In the genomic region with DNA sequence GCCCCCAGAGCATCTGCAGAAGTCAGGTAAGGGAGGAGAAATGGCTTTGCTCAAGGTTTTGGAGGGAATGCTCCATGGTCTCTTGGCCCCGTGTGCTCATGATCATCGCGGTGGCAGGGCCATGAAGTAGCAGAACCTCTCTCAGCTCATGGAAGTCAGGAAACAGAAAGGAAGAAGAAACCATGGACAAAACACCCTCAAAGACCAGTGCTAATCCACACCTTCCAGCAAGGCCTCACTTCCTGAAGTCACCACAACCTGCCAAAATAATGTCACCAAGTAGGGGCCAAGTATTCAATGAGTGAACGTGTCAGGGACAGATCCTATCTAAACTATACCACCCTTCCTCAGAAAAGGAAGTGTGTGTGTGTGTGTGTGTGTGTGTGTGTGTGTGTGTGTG, we compare ENCODE assay signal across 31 mouse cellular contexts. TPM values are rescaled to one million over a fixed set of nuclear protein-coding genes. Genes with fewer than 3 reads are reported as not detected.
DNase-seq lines count a peak whose midpoint lies in the region; ATAC-seq and TF ChIP-seq lines count a peak whose summit lies in the region.
"Had no signal": no experiment of that assay in that cellular context is flagged by ENCODE, and none has a peak within 500 bp of the region (broad histone marks: within the 10 kb centered on the region; RNA-seq: fewer than 3 reads in every experiment).

No protein-coding gene starts in this region.

- no peak for TF ChIP-seq POLR2A in MEL (IDR thresholded peaks at IDR 0.05; ENCODE audit: control insufficient read depth in 1 of 2, insufficient read depth in 1 of 2, low read depth in 1 of 2, low read length in 2 of 2, poor library complexity in 1 of 2)

- no peak for TF ChIP-seq CTCF in MEL (IDR thresholded peaks at IDR 0.05 in 2 of 3, conservative IDR thresholded peaks at IDR 0.05 in 1 of 3; ENCODE audit: control insufficient read depth in 1 of 3, insufficient read depth in 1 of 3, low read depth in 2 of 3, low read length in 3 of 3, poor library complexity in 1 of 3, severe bottlenecking in 1 of 3)

- no peak for TF ChIP-seq RAD21 in MEL (IDR thresholded peaks at IDR 0.05; ENCODE audit: low read depth, low read length)

- no peaks in the 10 kb centered on the region for H3K36me3 ChIP-seq in liver, embryonic 15.5 days (replicated peaks)
- H3K36me3 ChIP-seq in liver, embryonic 11.5 days (ENCODE audit: control insufficient read depth, insufficient read depth, low read length): no peaks in the 10 kb centered on the region
- no peaks in the 10 kb centered on the region for H3K36me3 ChIP-seq in MEL (ENCODE audit: control insufficient read depth in 1 of 2, insufficient read depth in 2 of 2, low read length in 2 of 2)
- no peaks in the 10 kb centered on the region for H3K36me3 ChIP-seq in liver, embryonic 16.5 days (ENCODE audit: control insufficient read depth, insufficient read depth)
- H3K36me3 ChIP-seq: embryonic facial prominence, embryonic 12.5 days; embryonic facial prominence, embryonic 15.5 days; forebrain, embryonic 12.5 days; forebrain, embryonic 15.5 days; heart, embryonic 10.5 days; heart, embryonic 13.5 days had no signal

- no peak for ATAC-seq in liver, embryonic 15.5 days (ENCODE audit: insufficient read depth)
- ATAC-seq in liver, embryonic 11.5 days (replicated peaks; ENCODE audit: low FRiP score): no peak
- ATAC-seq in liver, embryonic 16.5 days (ENCODE audit: low read depth): no peak
- ATAC-seq in erythroblast, adult 5-6 weeks (replicated peaks; ENCODE audit: low FRiP score, poor library complexity, severe bottlenecking): no peak
- ATAC-seq: activated CD4-positive, CD25-positive, alpha-beta regulatory T cell, adult 4 months; forebrain, embryonic 15.5 days; hindbrain, postnatal 0 days; Patski had no signal

- H3K9me3 ChIP-seq in liver, embryonic 15.5 days (replicated peaks): no peaks in the 10 kb centered on the region
- H3K9me3 ChIP-seq in liver, embryonic 11.5 days (ENCODE audit: control insufficient read depth, low read length): no peaks in the 10 kb centered on the region
- H3K9me3 ChIP-seq in MEL (replicated peaks; ENCODE audit: insufficient read depth, low read length): no peaks in the 10 kb centered on the region
- H3K9me3 ChIP-seq in liver, embryonic 16.5 days (replicated peaks; ENCODE audit: control insufficient read depth, low read length): no peaks in the 10 kb centered on the region
- H3K9me3 ChIP-seq: embryonic facial prominence, embryonic 12.5 days; embryonic facial prominence, embryonic 15.5 days; forebrain, embryonic 12.5 days; forebrain, embryonic 15.5 days; heart, embryonic 10.5 days; heart, embryonic 13.5 days had no signal

- 29% methylated on average over 4 of the region's 4 CpGs for WGBS in liver, embryonic 15.5 days (ENCODE audit: insufficient replicate concordance)
- 59% methylated on average over 4 of the region's 4 CpGs for WGBS in liver, embryonic 11.5 days
- 44% methylated on average over 4 of the region's 4 CpGs for WGBS in liver, embryonic 16.5 days (ENCODE audit: insufficient replicate concordance)

- H3K27me3 ChIP-seq in liver, embryonic 15.5 days: peaks cover 28% of the 10 kb centered on the region
- no peaks in the 10 kb centered on the region for H3K27me3 ChIP-seq in liver, embryonic 11.5 days (replicated peaks; ENCODE audit: control insufficient read depth, insufficient read depth, low read length)
- peaks cover 0 to 5% of the 10 kb centered on the region in 2 experiments for H3K27me3 ChIP-seq in MEL (ENCODE audit: control insufficient read depth in 1 of 2, insufficient read depth in 2 of 2, low read length in 2 of 2)
- no peaks in the 10 kb centered on the region for H3K27me3 ChIP-seq in liver, embryonic 16.5 days (ENCODE audit: control insufficient read depth, insufficient read depth, low read depth, low read length)
- H3K27me3 ChIP-seq: embryonic facial prominence, embryonic 15.5 days; forebrain, embryonic 15.5 days; Patski had no signal

- peaks cover 54% of the 10 kb centered on the region for H3K4me1 ChIP-seq in liver, embryonic 15.5 days (replicated peaks)
- peaks cover 10% of the 10 kb centered on the region for H3K4me1 ChIP-seq in liver, embryonic 11.5 days (replicated peaks; ENCODE audit: control insufficient read depth, insufficient read depth, low read length)
- no peaks in the 10 kb centered on the region for H3K4me1 ChIP-seq in MEL (ENCODE audit: control insufficient read depth in 1 of 2, insufficient read depth in 2 of 2, low read length in 2 of 2)
- H3K4me1 ChIP-seq in liver, embryonic 16.5 days (ENCODE audit: control insufficient read depth, low read depth, low read length): peaks cover 28% of the 10 kb centered on the region
- H3K4me1 ChIP-seq: embryonic facial prominence, embryonic 12.5 days; embryonic facial prominence, embryonic 15.5 days; forebrain, embryonic 12.5 days; forebrain, embryonic 15.5 days; heart, embryonic 10.5 days; heart, embryonic 13.5 days had no signal

- H3K4me3 ChIP-seq in liver, embryonic 15.5 days (replicated peaks): no peak overlapping the region
- no peak overlapping the region for H3K4me3 ChIP-seq in liver, embryonic 11.5 days (ENCODE audit: low read depth, low read length)
- no peak overlapping the region for H3K4me3 ChIP-seq in MEL (ENCODE audit: control insufficient read depth in 1 of 2, insufficient read depth in 1 of 2, low read depth in 2 of 2, low read length in 2 of 2)
- H3K4me3 ChIP-seq in liver, embryonic 16.5 days (ENCODE audit: low read depth, low read length): no peak overlapping the region
- H3K4me3 ChIP-seq: embryonic facial prominence, embryonic 12.5 days; embryonic facial prominence, embryonic 15.5 days; erythroblast, embryonic 14.5 days; forebrain, embryonic 12.5 days; forebrain, embryonic 15.5 days; heart, adult 2 months; heart, embryonic 10.5 days; heart, embryonic 13.5 days had no signal

- no peaks in the 10 kb centered on the region for H3K79me2 ChIP-seq in MEL (ENCODE audit: control insufficient read depth, insufficient read depth, low read length, poor library complexity)

- H3K9ac ChIP-seq in liver, embryonic 15.5 days: no peak overlapping the region
- no peak overlapping the region for H3K9ac ChIP-seq in liver, embryonic 11.5 days (ENCODE audit: low read depth, low read length)
- H3K9ac ChIP-seq in MEL (ENCODE audit: control insufficient read depth, low read depth, low read length, poor library complexity, severe bottlenecking): no peak overlapping the region
- no peak overlapping the region for H3K9ac ChIP-seq in liver, embryonic 16.5 days (ENCODE audit: low read depth, low read length)
- H3K9ac ChIP-seq: embryonic facial prominence, embryonic 12.5 days; embryonic facial prominence, embryonic 15.5 days; forebrain, embryonic 12.5 days; forebrain, embryonic 15.5 days; heart, embryonic 13.5 days; hindbrain, embryonic 14.5 days had no signal

- H3K4me2 ChIP-seq in liver, embryonic 15.5 days: no peak overlapping the region
- H3K4me2 ChIP-seq in liver, embryonic 11.5 days: no peak overlapping the region
- no peak overlapping the region for H3K4me2 ChIP-seq in liver, embryonic 16.5 days (ENCODE audit: low read depth, low read length)
- H3K4me2 ChIP-seq: embryonic facial prominence, embryonic 12.5 days; embryonic facial prominence, embryonic 15.5 days; forebrain, embryonic 12.5 days; forebrain, embryonic 15.5 days; heart, embryonic 13.5 days; hindbrain, embryonic 14.5 days had no signal

- no peak for TF ChIP-seq EP300 in MEL (IDR thresholded peaks at IDR 0.05; ENCODE audit: low read depth in 1 of 2, low read length in 2 of 2)

- no peak for DNase-seq in liver, embryonic 11.5 days (ENCODE audit: low spot score)
- DNase-seq in MEL (ENCODE audit: low read depth, low spot score) (peak; percentile 44), ZHBTc4 (ENCODE audit: low read depth, low spot score) (peak; percentile 30)
- no peak for DNase-seq in urinary bladder, adult 18-20 months (ENCODE audit: low spot score in 2 of 2)
- no peak for DNase-seq in testis, postnatal 14 days (ENCODE audit: low spot score)
- DNase-seq: adrenal gland, adult 8-10 months; adrenal gland, postnatal 36 days; cerebellum, adult 18-20 months; cerebellum, adult 9-10 months; cerebellum, postnatal 14 days; gastrocnemius, postnatal 25 days; heart, adult 2 months; heart, postnatal 14 days; heart, postnatal 4 days had no signal

- H3K27ac ChIP-seq in liver, embryonic 15.5 days (replicated peaks): peak overlapping the region; percentile 38; the same call in 1 of the 2 replicates
- no peak overlapping the region for H3K27ac ChIP-seq in liver, embryonic 11.5 days (ENCODE audit: low read depth, low read length)
- H3K27ac ChIP-seq in MEL (ENCODE audit: control insufficient read depth, low read depth, low read length): no peak overlapping the region
- 0 out of 2 replicates have a peak overlapping the region, but pooled peaks have one; percentile 31 for H3K27ac ChIP-seq in liver, embryonic 16.5 days (ENCODE audit: low read length)
- H3K27ac ChIP-seq: embryonic facial prominence, embryonic 12.5 days; embryonic facial prominence, embryonic 15.5 days; forebrain, embryonic 12.5 days; forebrain, embryonic 15.5 days; heart, adult 2 months; heart, embryonic 10.5 days; heart, embryonic 13.5 days; hindbrain, embryonic 14.5 days; hindbrain, postnatal 0 days had no signal

RNA-seq across cellular contexts. Expression of a gene that starts 0.8 kb away (rescaled TPM):
- 1.6 and 1.9 TPM in 2 replicates for polyA plus RNA-seq in liver, embryonic 15.5 days (2015; fragmentation: Nextera tagmentation; extraction: Ambion mirVana)
- 5.0 and 5.8 TPM in 2 replicates for polyA plus RNA-seq in liver, embryonic 11.5 days (2014; fragmentation: Nextera tagmentation; extraction: Ambion mirVana)
- total RNA-seq in MEL (2012; rRNA removed): 0.54 TPM in 1 of 2 replicates, not detected in the other
- under 1 TPM in 1 of 2 experiments, not detected in 1; 0.95 TPM for polyA plus RNA-seq in MEL (2012; ENCODE audit: insufficient read depth in 1 of 2, insufficient read length in 2 of 2, low read depth in 1 of 2, low replicate concordance in 2 of 2, missing spikeins in 1 of 2)
- polyA plus RNA-seq in liver, embryonic 16.5 days (2015; fragmentation: Nextera tagmentation; extraction: Ambion mirVana): 1.2 and 1.4 TPM in 2 replicates
- total RNA-seq in erythroblast, adult 5-6 weeks (2015; ENCODE audit: low replicate concordance): not detected in 2 replicates
- 1.4 TPM in 1 of 2 replicates, not detected in the other for total RNA-seq in erythroblast, adult 5-6 weeks (2017; ENCODE audit: low replicate concordance)
- total RNA-seq: adrenal gland, adult 8-10 months; adrenal gland, postnatal 36 days; gastrocnemius, adult 8-10 months; gastrocnemius, postnatal 25 days; heart, adult 2 months; heart, postnatal 14 days had no signal

RNA-seq across cellular contexts. Expression of a gene that starts 6.9 kb away (rescaled TPM):
- not detected in 2 replicates for polyA plus RNA-seq in liver, embryonic 15.5 days (2015; fragmentation: Nextera tagmentation; extraction: Ambion mirVana)
- not detected in 2 replicates for polyA plus RNA-seq in liver, embryonic 11.5 days (2014; fragmentation: Nextera tagmentation; extraction: Ambion mirVana)
- not detected in 2 replicates for total RNA-seq in MEL (2012; rRNA removed)
- not detected for polyA plus RNA-seq in MEL (2012; ENCODE audit: insufficient read depth in 1 of 2, insufficient read length in 2 of 2, low read depth in 1 of 2, low replicate concordance in 2 of 2, missing spikeins in 1 of 2)
- polyA plus RNA-seq in liver, embryonic 16.5 days (2015; fragmentation: Nextera tagmentation; extraction: Ambion mirVana): not detected in 2 replicates
- not detected in 2 replicates for total RNA-seq in erythroblast, adult 5-6 weeks (2015; ENCODE audit: low replicate concordance)
- not detected in 2 replicates for total RNA-seq in erythroblast, adult 5-6 weeks (2017; ENCODE audit: low replicate concordance)
- total RNA-seq: adrenal gland, adult 8-10 months; adrenal gland, postnatal 36 days; gastrocnemius, adult 8-10 months; gastrocnemius, postnatal 25 days; heart, adult 2 months; heart, postnatal 14 days; heart, postnatal 4 days; hindbrain, postnatal 0 days had no signal
- polyA plus RNA-seq: activated CD4-positive, CD25-positive, alpha-beta regulatory T cell, adult 4 months; embryonic facial prominence, embryonic 12.5 days; embryonic facial prominence, embryonic 15.5 days; erythroblast, embryonic 14.5 days; forebrain, embryonic 12.5 days; forebrain, embryonic 15.5 days; heart, embryonic 10.5 days; heart, embryonic 13.5 days; heart, embryonic 16.5 days; hindbrain, embryonic 11.5 days; hindbrain, embryonic 14.5 days; hindbrain, postnatal 0 days had no signal

RNA-seq across cellular contexts. Expression of a gene that starts 7.0 kb away (rescaled TPM):
- polyA plus RNA-seq in liver, embryonic 15.5 days (2015; fragmentation: Nextera tagmentation; extraction: Ambion mirVana): not detected in 2 replicates
- not detected in 2 replicates for polyA plus RNA-seq in liver, embryonic 11.5 days (2014; fragmentation: Nextera tagmentation; extraction: Ambion mirVana)
- total RNA-seq in MEL (2012; rRNA removed): not detected in 2 replicates
- polyA plus RNA-seq in MEL (2012; ENCODE audit: insufficient read depth in 1 of 2, insufficient read length in 2 of 2, low read depth in 1 of 2, low replicate concordance in 2 of 2, missing spikeins in 1 of 2): not detected
- polyA plus RNA-seq in liver, embryonic 16.5 days (2015; fragmentation: Nextera tagmentation; extraction: Ambion mirVana): not detected in 2 replicates
- total RNA-seq in erythroblast, adult 5-6 weeks (2015; ENCODE audit: low replicate concordance): not detected in 2 replicates
- not detected in 2 replicates for total RNA-seq in erythroblast, adult 5-6 weeks (2017; ENCODE audit: low replicate concordance)
- total RNA-seq: adrenal gland, adult 8-10 months; adrenal gland, postnatal 36 days; gastrocnemius, adult 8-10 months; gastrocnemius, postnatal 25 days; heart, adult 2 months; heart, postnatal 14 days; heart, postnatal 4 days; hindbrain, postnatal 0 days had no signal
- polyA plus RNA-seq: activated CD4-positive, CD25-positive, alpha-beta regulatory T cell, adult 4 months; embryonic facial prominence, embryonic 12.5 days; erythroblast, embryonic 14.5 days; forebrain, embryonic 12.5 days; forebrain, embryonic 15.5 days; heart, adult 2 months; heart, embryonic 10.5 days; heart, embryonic 16.5 days; Patski had no signal

RNA-seq across cellular contexts. Expression of a gene that starts 21.3 kb away (rescaled TPM):
- 1,016 and 1,167 TPM in 2 replicates for polyA plus RNA-seq in liver, embryonic 15.5 days (2015; fragmentation: Nextera tagmentation; extraction: Ambion mirVana)
- 2,415 and 2,620 TPM in 2 replicates for polyA plus RNA-seq in liver, embryonic 11.5 days (2014; fragmentation: Nextera tagmentation; extraction: Ambion mirVana)
- total RNA-seq in MEL (2012; rRNA removed): 3,168 and 3,580 TPM in 2 replicates
- polyA plus RNA-seq in MEL (2012; ENCODE audit: insufficient read depth in 1 of 2, insufficient read length in 2 of 2, low read depth in 1 of 2, low replicate concordance in 2 of 2, missing spikeins in 1 of 2): 1,000 to 10,000 TPM in 1 of 2 experiments, not detected in 1; 2,454 TPM
- polyA plus RNA-seq in liver, embryonic 16.5 days (2015; fragmentation: Nextera tagmentation; extraction: Ambion mirVana): 1,002 and 1,147 TPM in 2 replicates
- total RNA-seq in erythroblast, adult 5-6 weeks (2015; ENCODE audit: low replicate concordance): 474 and 634 TPM in 2 replicates
- total RNA-seq in erythroblast, adult 5-6 weeks (2017; ENCODE audit: low replicate concordance): 204 and 237 TPM in 2 replicates

RNA-seq across cellular contexts. Expression of a gene that starts 34.3 kb away (rescaled TPM):
- 6.0 and 7.2 TPM in 2 replicates for polyA plus RNA-seq in liver, embryonic 15.5 days (2015; fragmentation: Nextera tagmentation; extraction: Ambion mirVana)
- 0.12 TPM in 1 of 2 replicates, not detected in the other for polyA plus RNA-seq in liver, embryonic 11.5 days (2014; fragmentation: Nextera tagmentation; extraction: Ambion mirVana)
- total RNA-seq in MEL (2012; rRNA removed): 0.13 and 0.23 TPM in 2 replicates
- polyA plus RNA-seq in MEL (2012; ENCODE audit: insufficient read depth in 1 of 2, insufficient read length in 2 of 2, low read depth in 1 of 2, low replicate concordance in 2 of 2, missing spikeins in 1 of 2): under 1 TPM in 1 of 2 experiments, not detected in 1; 0.61 TPM
- polyA plus RNA-seq in liver, embryonic 16.5 days (2015; fragmentation: Nextera tagmentation; extraction: Ambion mirVana): 10.5 and 13.9 TPM in 2 replicates
- total RNA-seq in erythroblast, adult 5-6 weeks (2015; ENCODE audit: low replicate concordance): 0.84 and 0.96 TPM in 2 replicates
- 0.43 TPM in 1 of 2 replicates, not detected in the other for total RNA-seq in erythroblast, adult 5-6 weeks (2017; ENCODE audit: low replicate concordance)
- polyA plus RNA-seq: Patski had no signal

Comparison
In these comparisons a context has a peak if more than half of its experiments do, and no peak if none do; other contexts are left out.
1. H3K27ac ChIP-seq: peak in liver, embryonic 15.5 days (single experiment) and liver, embryonic 16.5 days (single experiment); none in liver, embryonic 11.5 days (single experiment) and MEL (single experiment).
2. DNase-seq: peak in MEL (single experiment) and ZHBTc4 (single experiment); none in liver, embryonic 11.5 days (single experiment), urinary bladder, adult 18-20 months (0 of 2) and testis, postnatal 14 days (single experiment).